Mouse (Mus musculus): ENCODE measurements around the gene Prss48.

GRCm38 (mm10) chr3:86020921-86021650 is 18.8 kb upstream of the Prss48 start:
- no peak for TF ChIP-seq CTCF (IDR thresholded peaks at IDR 0.05; ENCODE audit: low read depth)
- no peak for TF ChIP-seq EP300 (IDR thresholded peaks at IDR 0.05; ENCODE audit: low read depth)
